Mouse (Mus musculus) stomach, embryonic 16.5 days (tissue): ENCODE results near the gene Pkmyt1. TPM values are rescaled to one million over a fixed set of nuclear protein-coding genes. Genes with fewer than 3 reads are reported as not detected.
A peak's percentile ranks its signal among the peaks of the same experiment; 100 is the strongest.

Experiments
- ATAC-seq: fragments of 200-750 bp; cut with Nextera tagmentation; 2 replicates; pipeline ENCODE4 v1.8.0; 2017; ENCODE audit warnings: moderate number of reproducible peaks, moderate TSS enrichment; ENCODE audit not compliant: insufficient read depth, low FRiP score
- H3K27ac ChIP-seq: fragments of 300-500 bp; sonication (generic); 2 replicates; pipeline ENCODE4 v1.5.1; 2014; ENCODE audit warnings: low read length
- H3K27me3 ChIP-seq: fragments of 300-500 bp; sonication (generic); 2 replicates; pipeline ENCODE4 v1.6.1; 2014; ENCODE audit warnings: low read length, control low read depth, mixed read lengths; ENCODE audit not compliant: control insufficient read depth, insufficient read depth
- H3K36me3 ChIP-seq: fragments of 300-500 bp; sonication (generic); 2 replicates; pipeline ENCODE4 v1.6.1; 2014; ENCODE audit warnings: low read length; ENCODE audit not compliant: control insufficient read depth, insufficient read depth
- H3K4me1 ChIP-seq: fragments of 300-500 bp; sonication (generic); 2 replicates; pipeline ENCODE4 v1.6.1; 2014; ENCODE audit warnings: low read length, control low read depth, mixed read lengths; ENCODE audit not compliant: control insufficient read depth, insufficient read depth
- H3K4me2 ChIP-seq: fragments of 300-500 bp; sonication (generic); 2 replicates; pipeline ENCODE4 v1.6.1; 2014; ENCODE audit warnings: low read depth, low read length, mixed read lengths
- H3K4me3 ChIP-seq: fragments of 300-500 bp; sonication (generic); replicated peaks from 2 replicates; pipeline ENCODE4 v1.5.1; 2014; ENCODE audit warnings: mild to moderate bottlenecking, low read length
- H3K9ac ChIP-seq: fragments of 300-500 bp; sonication (generic); 2 replicates; pipeline ENCODE4 v1.6.1; 2014; ENCODE audit warnings: low read length
- H3K9me3 ChIP-seq: fragments of 300-500 bp; sonication (generic); replicated peaks from 2 replicates; pipeline ENCODE4 v1.6.1; 2016; ENCODE audit warnings: low read length, control low read depth; ENCODE audit not compliant: control insufficient read depth
- WGBS: fragments of 180-500 bp; shearing (Covaris S2); extraction: QIAGEN DNeasy Blood & Tissue Kit; methylation state at CpG from one replicate; pipeline ENCODE4 v1.1.7; 2014; 5-methylcytosine and 5-hydroxymethylcytosine counted together
- polyA plus RNA-seq: library from polyadenylated mRNA; unstranded; fragments of >200 nt; fragmentation: Nextera tagmentation; extraction: Ambion mirVana; gene quantifications from 2 replicates; pipeline ENCODE4 v1.2.1, GENCODE M21; 2015

The Pkmyt1 gene
- polyA plus RNA-seq, 1 experiment from 2014 or later = 40.9 TPM

- peaks cover 6% of the 10 kb centered on the region; the same call in 1 of the 2 replicates for H3K27me3 ChIP-seq
- no peaks in the 10 kb centered on the region for H3K4me1 ChIP-seq
- no peak overlapping the region for H3K27ac ChIP-seq
- H3K9ac ChIP-seq = no peak overlapping the region
- no peaks in the 10 kb centered on the region for H3K9me3 ChIP-seq
- H3K4me2 ChIP-seq = no peak overlapping the region
- no peak for ATAC-seq
- H3K4me3 ChIP-seq = no peak overlapping the region
- no peaks in the 10 kb centered on the region for H3K36me3 ChIP-seq
- 70% methylated on average over 7 of the region's 7 CpGs for WGBS
These were observed 20.5 kb upstream of the Pkmyt1 start for GRCm38 (mm10) chr17:23705525-23706104.

- Histone ChIP-seq H3K27me3 (peaks cover under 1% of the 10 kb centered on the region; the same call in 1 of the 2 replicates), H3K27ac (no peak overlapping the region), H3K4me3 (no peak overlapping the region), H3K4me2 (no peak overlapping the region), H3K36me3 (no peaks in the 10 kb centered on the region), H3K9me3 (no peaks in the 10 kb centered on the region), H3K9ac (no peak overlapping the region; the same call in 1 of the 2 replicates), H3K4me1 (no peaks in the 10 kb centered on the region)
- peak; percentile 49; the same call in 1 of the 2 replicates for ATAC-seq
- WGBS = 4% methylated on average over 3 of the region's 3 CpGs
These were observed 19.9 kb upstream of the Pkmyt1 start for GRCm38 (mm10) chr17:23706212-23706611.

GRCm38 (mm10) chr17:23717003-23717402, 9.1 kb upstream of the Pkmyt1 start:
- Histone ChIP-seq H3K27me3 (no peaks in the 10 kb centered on the region), H3K4me1 (no peaks in the 10 kb centered on the region), H3K9ac (no peak overlapping the region), H3K4me2 (no peak overlapping the region), H3K36me3 (no peaks in the 10 kb centered on the region), H3K4me3 (no peak overlapping the region), H3K27ac (no peak overlapping the region), H3K9me3 (no peaks in the 10 kb centered on the region)
- no peak for ATAC-seq
- 64% methylated on average over 2 of the region's 2 CpGs for WGBS

- ATAC-seq = peak; percentile 5; the same call in 1 of the 2 replicates
- no peaks in the 10 kb centered on the region for H3K27me3 ChIP-seq
- 30% methylated on average over 1 of the region's 1 CpGs for WGBS
These were observed 6.7 kb upstream of the Pkmyt1 start for GRCm38 (mm10) chr17:23719455-23719854.

GRCm38 (mm10) chr17:23721886-23722285, 4.2 kb upstream of the Pkmyt1 start:
- Histone ChIP-seq H3K9me3 (no peaks in the 10 kb centered on the region), H3K27ac (no peak overlapping the region), H3K4me3 (no peak overlapping the region), H3K9ac (no peak overlapping the region), H3K27me3 (no peaks in the 10 kb centered on the region), H3K4me1 (peaks cover 7% of the 10 kb centered on the region), H3K36me3 (no peaks in the 10 kb centered on the region), H3K4me2 (no peak overlapping the region)
- WGBS = 78% methylated on average over 2 of the region's 2 CpGs
- ATAC-seq = no peak

More at GRCm38 (mm10) chr17:23719455-23719854, 6.7 kb upstream of the Pkmyt1 start:
- no peak overlapping the region for H3K4me2 ChIP-seq
- H3K36me3 ChIP-seq = no peaks in the 10 kb centered on the region
- H3K27ac ChIP-seq = no peak overlapping the region
- H3K4me3 ChIP-seq = no peak overlapping the region
- H3K9me3 ChIP-seq = no peaks in the 10 kb centered on the region
- H3K9ac ChIP-seq = no peak overlapping the region
- H3K4me1 ChIP-seq = no peaks in the 10 kb centered on the region

GRCm38 (mm10) chr17:23722376-23723125, 3.6 kb upstream of the Pkmyt1 start, which contains the start of gene 1520401A03Rik:
1520401A03Rik (minus strand) TSS chr17:23722783.
- no peak for ATAC-seq

GRCm38 (mm10) chr17:23725477-23725876, 659 bp upstream of the Pkmyt1 start:
- Histone ChIP-seq H3K9me3 (no peaks in the 10 kb centered on the region), H3K4me2 (peak overlapping the region; percentile 76), H3K4me1 (peaks cover 14% of the 10 kb centered on the region), H3K9ac (peak overlapping the region; percentile 81), H3K27me3 (no peaks in the 10 kb centered on the region), H3K27ac (peak overlapping the region; percentile 89), H3K36me3 (no peaks in the 10 kb centered on the region), H3K4me3 (peak overlapping the region; percentile 89)
- 46% methylated on average over 4 of the region's 4 CpGs for WGBS
- no peak for ATAC-seq

More at GRCm38 (mm10) chr17:23722376-23723125, 3.6 kb upstream of the Pkmyt1 start, which contains the start of gene 1520401A03Rik:
- no peaks in the 10 kb centered on the region for H3K27me3 ChIP-seq
- no peaks in the 10 kb centered on the region for H3K9me3 ChIP-seq
- H3K4me3 ChIP-seq = no peak within 1 kb of the TSS
- H3K4me1 ChIP-seq = peaks cover 12% of the 10 kb centered on the region
- H3K36me3 ChIP-seq = no peaks in the 10 kb centered on the region
- no peak within 1 kb of the TSS for H3K4me2 ChIP-seq
- 59% methylated on average over 7 of the region's 7 CpGs for WGBS
- 0 out of 2 replicates have a peak within 1 kb of the TSS, but pooled peaks have one; percentile 24 for H3K9ac ChIP-seq
- no peak within 1 kb of the TSS for H3K27ac ChIP-seq

- under 1% methylated on average over 20 of the region's 20 CpGs for WGBS
These were observed 614 bp downstream of the Pkmyt1 start for GRCm38 (mm10) chr17:23726758-23727142.

GRCm38 (mm10) chr17:23730441-23730840, 4.3 kb downstream of the Pkmyt1 start:
- Histone ChIP-seq H3K4me1 (peaks cover 13% of the 10 kb centered on the region), H3K9ac (no peak overlapping the region), H3K9me3 (no peaks in the 10 kb centered on the region), H3K36me3 (no peaks in the 10 kb centered on the region), H3K4me2 (no peak overlapping the region), H3K4me3 (no peak overlapping the region), H3K27ac (no peak overlapping the region), H3K27me3 (no peaks in the 10 kb centered on the region)
- 50% methylated on average over 1 of the region's 1 CpGs for WGBS
- ATAC-seq = no peak

More at GRCm38 (mm10) chr17:23726758-23727142, 614 bp downstream of the Pkmyt1 start:
- peak overlapping the region; percentile 85 for H3K9ac ChIP-seq
- H3K27ac ChIP-seq = peak overlapping the region; percentile 86
- H3K4me1 ChIP-seq = peaks cover 14% of the 10 kb centered on the region
- H3K4me2 ChIP-seq = peak overlapping the region; percentile 60
- H3K27me3 ChIP-seq = no peaks in the 10 kb centered on the region
- ATAC-seq = peak; percentile 93
- peak overlapping the region; percentile 89 for H3K4me3 ChIP-seq
- no peaks in the 10 kb centered on the region for H3K9me3 ChIP-seq
- H3K36me3 ChIP-seq = no peaks in the 10 kb centered on the region
